Mouse (Mus musculus): ENCODE measurements around the gene Kdm4b.

Kdm4b gene

GRCm38 (mm10) chr17:56345364-56345763 is 19.5 kb downstream of the Kdm4b start:
- no peak for DNase-seq (ENCODE audit: low read depth, low spot score)

- no peak for DNase-seq (ENCODE audit: low read depth, low spot score)
These were observed 22.3 kb downstream of the Kdm4b start for GRCm38 (mm10) chr17:56348128-56348527.

- no peak for DNase-seq (ENCODE audit: low read depth, low spot score)
These were observed 22.7 kb downstream of the Kdm4b start for GRCm38 (mm10) chr17:56348586-56348985.

- peak; percentile 72 for DNase-seq (ENCODE audit: low read depth, low spot score)
These were observed 24.8 kb downstream of the Kdm4b start for GRCm38 (mm10) chr17:56350694-56351093.

- peak; percentile 74 for DNase-seq (ENCODE audit: low read depth, low spot score)
These were observed 31.3 kb downstream of the Kdm4b start for GRCm38 (mm10) chr17:56356921-56357885.

DNA sequence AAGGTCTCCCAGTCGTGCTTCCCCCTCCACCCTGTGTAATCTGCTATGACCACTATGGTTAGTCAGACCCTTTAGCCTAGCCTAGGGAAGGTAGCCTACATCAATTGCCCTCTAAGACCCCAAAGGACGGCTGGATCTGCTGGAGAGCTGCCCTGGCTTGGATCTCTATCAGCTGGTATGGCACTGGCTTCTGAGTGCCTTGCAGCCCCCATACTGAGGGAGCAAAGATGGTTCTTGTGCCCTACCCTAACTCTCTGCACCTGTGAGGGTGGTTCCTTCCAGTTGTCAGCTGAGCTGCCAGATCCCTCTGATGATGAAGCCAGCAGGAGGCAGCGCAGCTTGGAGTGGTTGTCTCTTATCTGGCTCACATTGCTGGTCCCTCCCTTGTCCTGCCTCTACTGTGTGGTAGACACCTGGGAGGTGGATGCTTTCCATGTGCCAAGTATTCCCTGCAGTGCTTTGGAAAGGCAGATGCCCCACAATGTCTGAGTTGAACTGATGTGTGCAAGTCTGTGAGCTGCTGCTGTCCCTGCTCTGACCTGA is 33.4 kb downstream of the Kdm4b start:
- no peak for DNase-seq (ENCODE audit: low read depth, low spot score)

- no peak for DNase-seq (ENCODE audit: low read depth, low spot score)
These were observed 34.0 kb downstream of the Kdm4b start for GRCm38 (mm10) chr17:56359864-56360263.

- DNase-seq (ENCODE audit: low read depth, low spot score), result no peak
These were observed 34.6 kb downstream of the Kdm4b start for GRCm38 (mm10) chr17:56360451-56360850.

GRCm38 (mm10) chr17:56361542-56361941 is 35.7 kb downstream of the Kdm4b start:
- no peak for DNase-seq (ENCODE audit: low read depth, low spot score)

DNA sequence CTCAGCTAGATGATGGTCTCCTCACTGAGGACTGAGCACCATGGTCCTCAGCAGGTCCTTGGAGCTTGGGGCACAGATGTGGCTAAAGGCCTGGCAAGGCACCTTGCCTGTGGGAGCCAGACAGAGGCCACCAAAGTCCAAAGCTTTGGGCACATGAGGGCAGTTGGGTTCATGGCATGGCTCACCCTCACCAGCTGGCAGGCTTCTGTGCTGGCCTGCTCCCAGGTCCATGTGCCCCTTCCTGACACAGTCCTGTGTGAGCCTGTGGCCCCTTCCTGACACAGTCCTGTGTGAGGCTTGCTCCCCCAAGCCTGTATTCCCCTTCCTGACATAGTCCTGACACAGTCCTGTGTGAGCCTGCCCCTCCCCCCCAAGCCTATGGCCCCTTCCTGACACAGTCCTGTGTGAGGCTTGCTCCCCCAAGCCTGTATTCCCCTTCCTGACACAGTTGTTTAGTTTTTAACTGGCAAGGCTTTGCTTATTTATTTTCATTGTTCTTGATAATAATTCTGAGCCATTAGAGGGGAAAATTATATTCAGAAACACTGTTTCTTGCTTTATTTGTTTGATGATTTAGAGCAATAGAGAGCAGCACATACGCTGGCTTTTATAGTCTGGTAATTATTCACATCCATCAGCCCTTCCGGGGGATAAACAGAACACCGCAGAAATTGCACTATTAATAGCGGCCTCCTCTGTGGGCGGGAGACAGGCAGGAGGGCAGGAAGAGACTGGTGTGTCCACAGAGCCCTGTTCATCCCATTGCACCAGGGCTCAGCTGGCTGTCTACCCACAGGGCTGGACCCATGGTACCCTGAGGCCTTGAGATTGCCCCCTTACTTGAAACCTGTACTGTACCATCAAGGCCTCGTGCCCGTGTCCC is 40.2 kb downstream of the Kdm4b start:
- no peak for DNase-seq (ENCODE audit: low read depth, low spot score)

DNA sequence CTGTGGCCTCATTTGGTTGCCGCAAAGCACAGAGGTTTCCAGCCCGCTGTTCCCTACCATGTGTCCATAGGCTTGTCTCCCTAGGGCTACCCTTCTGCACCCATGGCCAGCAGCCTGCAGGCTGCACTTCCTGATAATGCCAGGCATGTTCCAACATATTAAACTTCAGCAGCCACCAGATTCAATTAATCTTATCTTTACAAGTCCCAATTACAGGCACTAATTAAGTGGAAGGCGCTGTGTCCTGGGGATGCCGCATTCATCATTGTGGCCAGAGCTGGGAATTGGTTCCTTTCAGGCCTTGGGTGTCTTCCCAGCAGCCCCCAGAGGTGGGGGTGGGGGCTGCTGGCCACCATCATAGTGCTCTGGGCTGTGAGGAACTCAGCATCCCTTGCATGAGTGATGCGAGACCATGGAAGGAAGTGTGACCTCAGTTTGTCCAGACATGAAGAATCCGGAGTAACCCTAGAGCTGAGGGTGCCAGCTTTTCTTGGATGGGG is 42.5 kb downstream of the Kdm4b start:
- DNase-seq (ENCODE audit: low read depth, low spot score), result no peak

DNA sequence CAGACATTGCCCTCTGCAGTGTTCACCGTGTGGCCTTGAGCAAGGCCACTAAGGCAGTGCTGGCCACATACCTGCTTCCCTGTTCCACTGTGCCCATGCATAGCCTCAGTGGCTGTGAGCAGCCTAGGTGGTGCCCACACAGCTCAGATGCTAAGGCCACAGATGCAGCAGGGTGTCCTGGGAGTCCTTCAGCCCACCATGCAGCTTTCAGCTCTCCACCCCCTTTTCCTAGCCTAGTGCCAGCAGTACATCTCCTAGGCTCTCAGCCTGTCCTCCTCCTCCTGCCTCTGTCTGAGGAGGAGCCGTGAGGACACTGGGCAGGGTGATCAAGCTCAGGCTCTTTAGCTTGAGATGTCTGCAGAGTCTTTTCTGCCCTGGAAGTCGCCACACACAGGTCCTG is 44.2 kb downstream of the Kdm4b start:
- DNase-seq (ENCODE audit: low read depth, low spot score), result no peak

- no peak for DNase-seq (ENCODE audit: low read depth, low spot score)
These were observed 45.3 kb downstream of the Kdm4b start for GRCm38 (mm10) chr17:56371029-56371660.

DNA sequence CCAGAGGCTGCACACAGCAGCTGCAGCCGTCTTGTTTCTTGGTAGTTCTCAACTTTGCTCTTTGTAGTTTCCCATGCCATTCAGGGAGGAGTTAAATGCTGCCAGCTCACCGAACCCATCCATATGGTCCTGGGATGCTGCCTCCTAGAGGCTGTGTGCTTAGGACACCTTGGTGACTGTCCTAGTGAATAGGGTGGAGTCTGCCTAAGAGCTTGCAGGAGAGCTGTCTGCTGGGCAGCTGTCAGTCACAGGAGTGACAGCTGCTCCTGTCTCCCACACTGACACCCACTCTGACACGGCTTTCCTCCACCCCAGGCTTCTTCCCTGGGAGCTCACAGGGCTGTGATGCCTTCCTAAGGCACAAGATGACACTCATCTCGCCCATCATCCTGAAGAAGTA is 46.2 kb downstream of the Kdm4b start:
- no peak for DNase-seq (ENCODE audit: low read depth, low spot score)

DNA sequence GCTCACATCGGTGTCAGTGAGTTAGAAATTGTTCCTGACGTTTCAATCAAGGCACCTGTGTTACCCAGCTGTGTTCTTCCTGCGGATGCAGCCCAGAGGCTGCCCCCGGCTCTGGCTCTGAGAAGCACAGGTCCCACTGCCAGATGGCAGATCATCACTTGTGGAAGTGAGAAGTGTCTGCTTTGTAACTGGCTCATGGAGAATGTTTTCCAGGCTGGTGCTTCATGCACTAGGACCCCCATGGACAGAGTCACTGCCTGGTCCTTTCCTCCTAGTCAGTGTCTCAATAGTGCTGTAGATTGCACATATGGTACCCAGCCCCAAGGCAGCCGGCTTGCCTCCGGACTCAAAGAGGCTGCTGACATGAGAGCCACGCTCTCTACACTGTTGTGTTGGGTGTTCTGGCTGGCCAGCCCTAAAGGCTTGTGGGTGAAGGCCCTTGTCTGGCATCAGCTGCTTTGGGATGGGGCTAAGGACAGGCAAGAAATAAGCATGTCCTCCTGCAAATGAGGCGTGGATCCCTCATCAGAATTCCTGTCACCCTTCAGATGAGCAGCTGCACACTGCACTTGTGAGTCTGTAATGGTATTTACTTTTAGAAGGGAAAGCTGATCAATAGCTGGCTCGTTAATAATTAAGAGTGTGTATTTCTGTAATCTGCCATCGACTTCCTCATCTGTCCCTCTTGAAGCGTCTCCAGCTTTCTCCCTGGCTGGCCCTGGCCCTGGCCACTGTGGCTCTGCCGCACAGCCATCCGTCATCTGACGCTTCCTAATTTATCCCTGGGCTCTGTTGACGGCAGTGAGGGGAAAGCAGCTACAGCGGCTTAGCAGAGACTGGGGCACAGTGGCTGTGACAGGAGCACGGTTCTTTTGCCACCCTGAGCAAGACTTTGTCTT is 47.5 kb downstream of the Kdm4b start:
- DNase-seq (ENCODE audit: low read depth, low spot score), result no peak

DNA sequence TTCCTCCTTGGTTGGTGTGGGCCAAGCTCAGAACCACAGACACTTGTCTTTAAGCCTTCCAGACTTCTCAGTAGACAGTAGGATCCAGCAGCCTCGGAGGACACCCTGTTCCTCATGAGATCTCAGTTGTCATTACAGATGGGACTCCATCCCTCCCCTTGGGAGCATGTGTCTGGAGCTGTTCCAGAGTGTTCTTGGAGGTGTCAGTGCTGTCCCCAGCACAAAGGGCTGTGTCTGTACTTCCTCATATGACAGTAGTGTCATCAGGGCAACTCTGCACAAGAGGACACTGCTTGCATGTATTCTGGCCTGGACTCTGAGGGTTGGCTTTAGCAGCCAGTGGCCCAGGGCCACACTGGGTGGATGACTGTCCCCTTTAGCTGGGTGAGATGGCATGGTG is 49.0 kb downstream of the Kdm4b start:
- no peak for DNase-seq (ENCODE audit: low read depth, low spot score)

DNA sequence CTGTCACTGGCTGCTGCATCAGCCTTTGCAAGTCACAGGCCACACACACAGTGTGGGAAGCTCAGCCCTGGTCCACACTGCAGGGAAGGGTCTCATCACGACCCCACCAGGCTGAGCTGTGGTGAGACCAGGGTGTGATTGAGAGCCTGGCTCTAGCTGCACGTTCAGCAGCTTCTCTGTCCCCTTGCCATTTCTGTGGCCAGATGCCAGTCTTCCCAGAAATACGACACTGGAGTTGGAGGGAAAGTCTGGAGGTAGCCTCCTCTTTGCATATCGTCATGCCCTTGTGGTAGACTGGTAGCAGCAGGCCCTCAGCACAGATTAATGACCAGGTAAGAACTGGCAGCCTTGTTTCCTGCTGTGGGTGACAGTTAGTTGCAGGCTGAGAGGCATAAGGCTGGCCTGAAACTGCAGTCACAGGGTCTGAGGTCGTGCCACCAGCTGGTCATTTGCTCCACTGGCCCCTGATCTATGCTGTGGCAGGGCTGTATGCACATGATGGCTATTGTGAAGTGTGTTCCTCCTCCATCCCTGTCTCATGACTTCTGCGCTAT is 53.5 kb downstream of the Kdm4b start:
- DNase-seq (ENCODE audit: low read depth, low spot score), result no peak

- DNase-seq (ENCODE audit: low read depth, low spot score), result no peak
These were observed 54.4 kb downstream of the Kdm4b start for GRCm38 (mm10) chr17:56380286-56380685.

DNA sequence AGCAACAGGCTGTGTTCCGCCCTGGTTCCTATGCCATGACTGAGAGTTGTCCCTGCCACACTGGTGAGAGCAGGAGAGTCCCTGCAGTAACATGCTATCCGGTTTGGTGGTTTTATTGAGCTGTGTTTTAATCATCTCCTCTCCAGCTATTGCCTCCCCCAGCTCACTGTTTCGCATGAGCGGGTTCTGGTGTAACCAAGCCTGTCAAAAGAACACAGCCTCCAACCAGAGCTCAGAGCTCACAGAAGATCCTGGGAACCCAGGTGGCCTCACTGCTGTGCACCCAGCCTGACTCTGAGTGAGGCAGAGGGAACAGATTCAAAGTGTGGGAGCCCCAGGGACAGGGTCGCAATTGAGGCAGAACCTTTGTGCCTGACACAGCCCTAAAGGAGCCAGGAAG is 55.3 kb downstream of the Kdm4b start:
- DNase-seq (ENCODE audit: low read depth, low spot score), result peak; percentile 65

DNA sequence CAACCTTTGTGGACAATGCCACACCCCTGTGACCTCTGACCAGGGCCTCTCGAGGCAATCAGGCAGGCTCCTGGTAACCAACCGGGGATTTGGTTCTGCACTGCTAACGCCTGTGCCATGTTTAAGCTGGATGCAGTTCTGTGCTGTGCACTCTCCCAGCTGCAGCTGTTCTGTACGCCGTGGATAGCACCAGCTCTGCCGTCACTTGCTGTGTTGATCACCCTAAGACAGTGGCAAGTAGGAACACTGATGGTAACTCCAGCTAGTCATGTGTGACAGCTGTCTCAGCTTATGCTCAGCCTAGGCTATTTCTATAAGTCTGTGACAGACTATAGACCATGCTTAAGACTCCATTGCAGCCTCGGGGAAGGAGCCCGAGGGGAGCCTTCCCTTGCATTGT is 57.1 kb downstream of the Kdm4b start:
- no peak for DNase-seq (ENCODE audit: low read depth, low spot score)
